Mouse (Mus musculus) stomach, embryonic 16.5 days (tissue): ENCODE results near the gene Ms4a13. TPM values are rescaled to one million over a fixed set of nuclear protein-coding genes. Genes with fewer than 3 reads are reported as not detected.

ENCODE experiments used
- ATAC-seq: fragments of 200-750 bp; cut with Nextera tagmentation; 2 replicates; pipeline ENCODE4 v1.8.0; 2017; ENCODE audit warnings: moderate number of reproducible peaks, moderate TSS enrichment; ENCODE audit not compliant: insufficient read depth, low FRiP score
- H3K27ac ChIP-seq: fragments of 300-500 bp; sonication (generic); 2 replicates; pipeline ENCODE4 v1.5.1; 2014; ENCODE audit warnings: low read length
- H3K27me3 ChIP-seq: fragments of 300-500 bp; sonication (generic); 2 replicates; pipeline ENCODE4 v1.6.1; 2014; ENCODE audit warnings: low read length, control low read depth, mixed read lengths; ENCODE audit not compliant: control insufficient read depth, insufficient read depth
- H3K36me3 ChIP-seq: fragments of 300-500 bp; sonication (generic); 2 replicates; pipeline ENCODE4 v1.6.1; 2014; ENCODE audit warnings: low read length; ENCODE audit not compliant: control insufficient read depth, insufficient read depth
- H3K4me1 ChIP-seq: fragments of 300-500 bp; sonication (generic); 2 replicates; pipeline ENCODE4 v1.6.1; 2014; ENCODE audit warnings: low read length, control low read depth, mixed read lengths; ENCODE audit not compliant: control insufficient read depth, insufficient read depth
- H3K4me2 ChIP-seq: fragments of 300-500 bp; sonication (generic); 2 replicates; pipeline ENCODE4 v1.6.1; 2014; ENCODE audit warnings: low read depth, low read length, mixed read lengths
- H3K4me3 ChIP-seq: fragments of 300-500 bp; sonication (generic); replicated peaks from 2 replicates; pipeline ENCODE4 v1.5.1; 2014; ENCODE audit warnings: mild to moderate bottlenecking, low read length
- H3K9ac ChIP-seq: fragments of 300-500 bp; sonication (generic); 2 replicates; pipeline ENCODE4 v1.6.1; 2014; ENCODE audit warnings: low read length
- H3K9me3 ChIP-seq: fragments of 300-500 bp; sonication (generic); replicated peaks from 2 replicates; pipeline ENCODE4 v1.6.1; 2016; ENCODE audit warnings: low read length, control low read depth; ENCODE audit not compliant: control insufficient read depth
- WGBS: fragments of 180-500 bp; shearing (Covaris S2); extraction: QIAGEN DNeasy Blood & Tissue Kit; methylation state at CpG from one replicate; pipeline ENCODE4 v1.1.7; 2014; 5-methylcytosine and 5-hydroxymethylcytosine counted together
- polyA plus RNA-seq: library from polyadenylated mRNA; unstranded; fragments of >200 nt; fragmentation: Nextera tagmentation; extraction: Ambion mirVana; gene quantifications from 2 replicates; pipeline ENCODE4 v1.2.1, GENCODE M21; 2015

Ms4a13 gene
- not detected in 2 replicates for polyA plus RNA-seq

GRCm38 (mm10) chr19:11196546-11196945, at the start of gene Ms4a13:
Ms4a13 (minus strand) TSS chr19:11196737.
- Histone ChIP-seq H3K9me3 (no peaks in the 10 kb centered on the region), H3K27ac (no peak within 1 kb of the TSS), H3K9ac (no peak within 1 kb of the TSS), H3K4me2 (no peak within 1 kb of the TSS), H3K27me3 (no peaks in the 10 kb centered on the region), H3K36me3 (no peaks in the 10 kb centered on the region), H3K4me3 (no peak within 1 kb of the TSS), H3K4me1 (no peaks in the 10 kb centered on the region)
- 48% methylated on average over 12 of the region's 12 CpGs for WGBS
- ATAC-seq: no peak

- Histone ChIP-seq H3K9me3 (no peaks in the 10 kb centered on the region), H3K27ac (no peak overlapping the region), H3K4me3 (no peak overlapping the region), H3K4me1 (no peaks in the 10 kb centered on the region), H3K36me3 (no peaks in the 10 kb centered on the region), H3K4me2 (no peak overlapping the region), H3K9ac (no peak overlapping the region), H3K27me3 (no peaks in the 10 kb centered on the region)
- no peak for ATAC-seq
These were observed 47.7 kb upstream of the Ms4a13 start for GRCm38 (mm10) chr19:11244230-11244629.

GRCm38 (mm10) chr19:11242560-11242959, 46.0 kb upstream of the Ms4a13 start:
- WGBS: 60% methylated on average over 5 of the region's 5 CpGs
- no peak overlapping the region for H3K4me3 ChIP-seq
- H3K4me1 ChIP-seq: no peaks in the 10 kb centered on the region
- no peaks in the 10 kb centered on the region for H3K36me3 ChIP-seq
- no peak overlapping the region for H3K27ac ChIP-seq
- H3K4me2 ChIP-seq: no peak overlapping the region
- no peaks in the 10 kb centered on the region for H3K27me3 ChIP-seq
- H3K9ac ChIP-seq: no peak overlapping the region
- no peaks in the 10 kb centered on the region for H3K9me3 ChIP-seq
- no peak for ATAC-seq

- no peaks in the 10 kb centered on the region for H3K36me3 ChIP-seq
- H3K4me2 ChIP-seq: no peak overlapping the region
- H3K9ac ChIP-seq: no peak overlapping the region
- no peaks in the 10 kb centered on the region for H3K9me3 ChIP-seq
- peak overlapping the region; percentile 75; the same call in 1 of the 2 replicates for H3K27ac ChIP-seq
- H3K27me3 ChIP-seq: no peaks in the 10 kb centered on the region
- no peak overlapping the region for H3K4me3 ChIP-seq
- ATAC-seq: no peak; the same call in 1 of the 2 replicates
- H3K4me1 ChIP-seq: no peaks in the 10 kb centered on the region
These were observed 39.3 kb upstream of the Ms4a13 start for GRCm38 (mm10) chr19:11235820-11236219.

DNA sequence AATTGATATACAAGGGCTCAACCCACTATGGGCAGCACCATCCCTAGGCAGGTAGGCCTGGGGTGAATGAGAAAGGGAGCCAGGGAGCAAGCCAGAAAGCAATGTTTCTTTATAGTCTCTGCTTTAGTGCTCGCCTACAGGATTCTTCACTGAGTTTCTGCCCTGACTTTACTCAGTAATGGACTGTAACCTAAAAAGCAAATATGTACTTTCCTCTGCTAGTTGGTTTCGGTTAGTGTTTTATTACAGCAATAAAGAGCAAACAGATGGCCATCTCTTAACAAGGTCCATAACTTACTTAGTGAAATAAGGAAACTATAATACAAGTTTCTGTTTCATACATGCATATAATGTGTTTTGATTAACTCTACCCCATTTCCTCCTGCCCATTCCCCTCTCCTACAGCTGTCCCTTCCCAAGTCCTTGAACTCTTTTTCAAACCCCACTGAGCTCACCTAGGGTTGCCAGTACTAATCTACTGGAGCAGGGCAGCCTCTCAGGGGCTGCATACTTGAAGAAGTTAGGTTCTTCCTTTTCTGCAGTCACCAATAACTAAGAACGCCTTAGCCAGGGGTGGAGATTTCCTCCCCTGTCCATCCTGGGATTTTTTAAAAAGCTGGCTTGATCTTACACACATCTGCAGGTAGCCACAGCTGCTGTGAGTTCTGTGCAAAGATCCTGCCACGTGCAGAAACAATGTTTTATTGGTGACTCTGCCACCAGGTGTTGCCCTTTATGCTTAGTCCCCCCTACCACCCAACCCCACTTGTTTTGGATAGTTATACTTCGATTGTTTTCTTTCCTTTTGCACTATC, 38.6 kb upstream of the Ms4a13 start:
- no peaks in the 10 kb centered on the region for H3K36me3 ChIP-seq
- peak overlapping the region; percentile 85 for H3K27ac ChIP-seq
- no peaks in the 10 kb centered on the region for H3K4me1 ChIP-seq
- no peaks in the 10 kb centered on the region for H3K9me3 ChIP-seq
- H3K9ac ChIP-seq: no peak overlapping the region
- no peak overlapping the region for H3K4me2 ChIP-seq
- WGBS: 53% methylated on average over 5 of the region's 5 CpGs
- ATAC-seq: peak; percentile 75
- H3K4me3 ChIP-seq: no peak overlapping the region
- H3K27me3 ChIP-seq: no peaks in the 10 kb centered on the region

DNA sequence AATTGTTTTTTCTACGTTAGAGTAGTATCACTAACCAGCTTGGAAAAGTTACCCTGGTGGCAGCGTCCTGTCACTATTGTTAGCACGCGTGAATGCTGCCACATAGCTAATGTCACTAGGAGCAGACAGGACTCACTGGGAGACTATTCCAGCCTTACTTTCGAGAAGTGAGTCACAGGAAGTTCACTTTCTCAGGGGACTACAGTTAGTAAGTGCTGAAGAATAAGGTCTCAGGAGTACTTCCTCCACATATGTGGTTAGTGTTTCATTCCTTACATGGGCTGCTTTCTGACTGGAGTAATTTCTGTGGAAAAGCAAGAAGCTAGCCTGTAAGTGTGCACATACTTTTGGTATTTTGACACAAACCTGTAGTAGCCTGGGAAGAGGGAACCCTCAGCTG, 37.7 kb upstream of the Ms4a13 start:
- H3K4me3 ChIP-seq: no peak overlapping the region
- no peak overlapping the region for H3K9ac ChIP-seq
- no peak for ATAC-seq
- H3K27ac ChIP-seq: peak overlapping the region; percentile 85
- H3K27me3 ChIP-seq: no peaks in the 10 kb centered on the region
- H3K4me2 ChIP-seq: no peak overlapping the region
- 80% methylated on average over 5 of the region's 5 CpGs for WGBS
- no peaks in the 10 kb centered on the region for H3K9me3 ChIP-seq
- no peaks in the 10 kb centered on the region for H3K36me3 ChIP-seq
- H3K4me1 ChIP-seq: no peaks in the 10 kb centered on the region

DNA sequence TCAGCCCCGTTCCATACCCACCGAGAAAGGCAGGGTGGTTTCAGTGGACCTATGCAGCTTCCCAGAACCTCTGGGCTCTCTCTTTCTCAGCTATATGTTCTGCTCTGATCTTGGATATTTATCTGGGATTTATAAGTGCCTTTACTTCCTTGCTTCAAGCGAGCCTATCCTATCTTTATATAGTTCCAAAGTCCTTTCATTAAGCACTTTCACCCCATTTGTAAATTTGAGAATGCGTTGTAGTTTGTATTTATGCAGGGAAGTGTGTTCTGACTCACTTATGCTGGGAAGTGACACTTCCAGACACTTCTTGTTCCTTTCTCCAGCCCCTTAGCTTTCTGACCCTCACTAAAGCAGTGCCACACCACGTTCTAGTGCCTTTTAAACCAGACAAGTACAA, 35.8 kb upstream of the Ms4a13 start, which contains the start of gene Ms4a12:
Ms4a12 (minus strand) TSS at position 101 of the 400 bp plus-strand sequence.
- no peaks in the 10 kb centered on the region for H3K36me3 ChIP-seq
- no peaks in the 10 kb centered on the region for H3K27me3 ChIP-seq
- ATAC-seq: no peak
- no peak within 1 kb of the TSS for H3K4me2 ChIP-seq
- no peak within 1 kb of the TSS for H3K4me3 ChIP-seq
- H3K4me1 ChIP-seq: no peaks in the 10 kb centered on the region
- no peak within 1 kb of the TSS for H3K9ac ChIP-seq
- H3K27ac ChIP-seq: no peak within 1 kb of the TSS; the same call in 1 of the 2 replicates
- no peaks in the 10 kb centered on the region for H3K9me3 ChIP-seq
- 67% methylated on average over 5 of the region's 5 CpGs for WGBS

DNA sequence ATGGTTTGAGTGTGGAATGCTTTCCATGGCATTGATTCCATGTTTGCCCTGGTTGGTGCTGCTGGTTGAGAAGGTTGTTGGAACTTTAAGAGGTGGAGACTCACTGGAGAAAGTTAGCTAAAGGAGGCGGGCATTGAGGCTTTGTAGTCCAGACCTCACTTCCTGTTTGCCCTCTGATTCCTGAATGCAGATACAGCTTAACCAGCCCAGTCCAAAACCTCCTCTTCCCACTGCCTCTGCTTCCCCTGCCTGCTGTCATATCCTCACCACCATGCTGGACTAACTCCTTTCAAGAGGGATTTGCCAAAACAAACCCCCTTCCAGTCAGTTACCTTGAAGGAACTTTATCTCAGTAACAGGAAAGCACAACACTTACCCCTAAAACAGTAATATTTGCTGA, 4.0 kb downstream of the Ms4a13 start:
- Histone ChIP-seq H3K4me3 (no peak overlapping the region), H3K4me2 (no peak overlapping the region), H3K9ac (no peak overlapping the region), H3K27ac (no peak overlapping the region), H3K4me1 (no peaks in the 10 kb centered on the region), H3K27me3 (no peaks in the 10 kb centered on the region), H3K9me3 (no peaks in the 10 kb centered on the region), H3K36me3 (no peaks in the 10 kb centered on the region)
- WGBS: 75% methylated on average over 1 of the region's 1 CpGs
- ATAC-seq: no peak

GRCm38 (mm10) chr19:11184121-11184520, 12.4 kb downstream of the Ms4a13 start:
- 19% methylated on average over 5 of the region's 5 CpGs for WGBS
- Histone ChIP-seq H3K9me3 (no peaks in the 10 kb centered on the region), H3K4me1 (no peaks in the 10 kb centered on the region), H3K9ac (no peak overlapping the region), H3K27me3 (no peaks in the 10 kb centered on the region), H3K36me3 (no peaks in the 10 kb centered on the region), H3K27ac (no peak overlapping the region), H3K4me2 (no peak overlapping the region), H3K4me3 (no peak overlapping the region)
- no peak for ATAC-seq
